Mouse (Mus musculus) bone marrow macrophage, adult 2 months (primary cell): ENCODE measurements around the gene Asna1. TPM values are rescaled to one million over a fixed set of nuclear protein-coding genes. Genes with fewer than 3 reads are reported as not detected.
A peak's percentile ranks its signal among the peaks of the same experiment; 100 is the strongest.

Source experiments
- H3K27ac ChIP-seq: 2 replicates; pipeline ENCODE4 v1.5.1; 2012; ENCODE audit warnings: low read depth, low read length; ENCODE audit not compliant: insufficient read depth
- H3K4me1 ChIP-seq: 2 replicates; pipeline ENCODE4 v1.6.1; 2012; ENCODE audit warnings: low read length; ENCODE audit not compliant: control insufficient read depth, insufficient read depth
- H3K4me3 ChIP-seq: 2 replicates; pipeline ENCODE4 v1.5.1; 2012; ENCODE audit warnings: mild to moderate bottlenecking, low read length, moderate library complexity; ENCODE audit not compliant: insufficient read depth
- CTCF ChIP-seq: IDR thresholded peaks from 2 replicates; pipeline ENCODE4 v1.5.1; 2012; ENCODE audit warnings: low read depth, mild to moderate bottlenecking, low read length, moderate library complexity
- POLR2A ChIP-seq: IDR thresholded peaks from 2 replicates; pipeline ENCODE4 v1.6.1; 2012; ENCODE audit warnings: mild to moderate bottlenecking, low read depth, low read length, borderline replicate concordance
- polyA plus RNA-seq: library from polyadenylated mRNA; stranded (reverse); fragments of >200 nt; gene quantifications from 2 replicates; pipeline ENCODE4 v1.2.4, GENCODE M21; 2012; ENCODE audit not compliant: missing spikeins, insufficient read depth, insufficient read length

Asna1 gene
- polyA plus RNA-seq = 74.5 and 75.3 TPM in 2 replicates

DNA sequence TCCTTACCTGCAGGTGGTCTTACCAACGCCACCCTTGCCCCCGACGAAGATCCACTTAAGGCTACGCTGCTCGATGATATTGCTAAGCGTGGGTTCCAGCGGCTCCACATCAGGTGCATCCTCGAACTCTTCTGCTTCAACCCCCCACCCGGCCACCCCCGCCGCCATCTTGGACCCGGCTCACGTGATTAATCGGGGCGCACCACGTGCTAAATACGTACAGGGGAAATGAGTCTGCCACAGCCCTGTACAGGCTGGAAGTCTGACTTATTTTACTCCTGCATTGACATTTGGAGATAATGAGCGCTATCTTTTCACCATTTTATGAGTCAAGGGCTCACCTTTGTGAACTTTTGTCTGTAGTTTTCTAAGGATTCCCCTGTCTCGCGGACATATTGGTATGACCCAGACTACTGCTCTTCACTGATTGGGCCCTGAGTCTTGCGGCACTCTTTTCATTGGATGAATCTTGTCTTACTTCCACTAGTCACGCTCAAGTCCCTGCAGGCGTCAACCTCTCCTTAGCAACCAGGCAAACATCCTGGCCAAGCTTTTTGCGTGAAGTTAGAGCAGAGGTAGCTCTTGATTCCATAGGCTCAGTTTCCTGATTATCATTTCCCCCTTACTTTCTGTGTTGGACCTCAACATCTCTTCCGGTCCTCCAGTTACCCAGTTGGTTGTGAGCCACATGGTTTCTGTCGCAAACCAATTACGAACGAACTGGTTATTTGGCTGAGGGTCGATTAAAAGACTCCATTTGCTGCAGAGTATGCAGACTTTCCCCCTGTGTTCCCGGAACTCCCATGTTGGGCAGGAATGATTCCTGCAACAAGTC, at the start of gene Asna1:
TSS of gene Asna1 (minus strand) at position 184 of the 835 bp plus-strand sequence.
- Histone ChIP-seq H3K4me1 (peaks cover 18% of the 10 kb centered on the region), H3K27ac (peak within 1 kb of the TSS; percentile 82), H3K4me3 (peak within 1 kb of the TSS; percentile 94)
- peak; percentile 81; the same call in 1 of the 2 replicates for TF ChIP-seq POLR2A
- TF ChIP-seq CTCF = no peak

DNA sequence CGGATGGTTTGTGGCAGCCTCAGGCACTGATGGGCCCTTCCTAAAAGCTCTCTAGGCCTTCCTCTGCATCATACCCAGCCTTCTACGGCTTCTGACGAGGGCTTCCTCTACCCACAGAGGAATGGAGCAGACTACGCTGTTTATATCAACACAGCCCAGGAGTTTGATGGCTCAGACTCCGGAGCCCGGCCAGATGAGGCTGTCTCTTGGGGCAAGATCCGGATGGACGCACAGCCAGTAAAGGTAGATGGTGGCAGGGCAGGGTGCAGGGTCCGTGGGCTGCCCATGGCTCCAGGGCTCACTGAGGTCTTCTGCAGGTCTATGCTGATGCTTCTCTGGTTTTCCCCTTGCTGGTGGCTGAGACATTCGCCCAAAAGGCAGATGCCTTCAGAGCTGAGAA, 49.5 kb upstream of the Asna1 start:
- no peak overlapping the region for H3K4me3 ChIP-seq
- H3K27ac ChIP-seq = no peak overlapping the region
- H3K4me1 ChIP-seq = peaks cover 14% of the 10 kb centered on the region
- TF ChIP-seq CTCF (no peak), POLR2A (no peak)

DNA sequence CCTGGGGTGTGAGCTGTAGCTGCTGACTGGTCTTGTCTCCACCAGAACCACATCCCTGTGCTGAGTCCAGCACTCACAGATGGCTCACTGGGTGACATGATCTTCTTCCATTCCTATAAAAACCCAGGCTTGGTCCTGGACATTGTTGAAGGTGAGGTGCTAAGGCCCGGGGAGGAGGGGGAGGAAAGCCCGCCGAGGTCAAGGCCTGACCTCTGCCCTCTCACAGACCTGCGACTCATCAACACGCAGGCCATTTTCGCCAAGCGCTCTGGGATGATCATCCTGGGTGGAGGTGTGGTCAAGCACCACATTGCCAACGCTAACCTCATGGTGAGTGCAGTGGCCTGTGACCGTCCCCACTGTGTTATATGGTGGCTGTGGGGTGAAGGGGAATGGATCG, 49.1 kb upstream of the Asna1 start:
- Histone ChIP-seq H3K27ac (no peak overlapping the region), H3K4me1 (peaks cover 14% of the 10 kb centered on the region), H3K4me3 (no peak overlapping the region)
- TF ChIP-seq POLR2A = no peak
- TF ChIP-seq CTCF = no peak

DNA sequence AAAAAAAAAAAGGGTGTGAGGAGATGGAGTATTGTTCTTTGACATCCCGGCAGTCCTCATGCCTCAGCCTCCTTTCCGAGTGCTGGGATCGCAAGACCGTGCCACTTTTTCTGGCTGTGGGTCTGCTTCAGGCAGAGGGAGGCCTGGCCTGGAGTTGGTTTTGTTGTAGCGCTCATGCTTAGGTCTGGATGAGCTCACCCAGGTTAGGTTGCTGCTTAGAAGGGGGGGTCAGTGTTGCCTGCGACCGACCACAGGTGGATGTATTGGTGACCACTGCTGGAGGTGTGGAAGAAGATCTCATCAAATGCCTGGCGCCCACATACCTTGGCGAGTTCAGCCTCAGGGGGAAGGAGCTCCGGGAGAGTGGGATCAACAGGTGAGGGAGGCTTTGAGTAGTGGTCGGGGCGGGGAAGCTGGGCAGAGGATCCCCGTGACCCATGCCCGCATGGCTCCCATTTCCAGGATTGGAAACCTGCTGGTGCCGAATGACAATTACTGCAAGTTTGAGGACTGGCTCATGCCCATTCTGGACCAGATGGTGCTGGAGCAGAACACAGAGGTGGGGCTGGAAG, 48.0 kb upstream of the Asna1 start:
- no peak overlapping the region for H3K27ac ChIP-seq
- peaks cover 12% of the 10 kb centered on the region for H3K4me1 ChIP-seq
- no peak overlapping the region for H3K4me3 ChIP-seq
- TF ChIP-seq CTCF (no peak), POLR2A (no peak)

DNA sequence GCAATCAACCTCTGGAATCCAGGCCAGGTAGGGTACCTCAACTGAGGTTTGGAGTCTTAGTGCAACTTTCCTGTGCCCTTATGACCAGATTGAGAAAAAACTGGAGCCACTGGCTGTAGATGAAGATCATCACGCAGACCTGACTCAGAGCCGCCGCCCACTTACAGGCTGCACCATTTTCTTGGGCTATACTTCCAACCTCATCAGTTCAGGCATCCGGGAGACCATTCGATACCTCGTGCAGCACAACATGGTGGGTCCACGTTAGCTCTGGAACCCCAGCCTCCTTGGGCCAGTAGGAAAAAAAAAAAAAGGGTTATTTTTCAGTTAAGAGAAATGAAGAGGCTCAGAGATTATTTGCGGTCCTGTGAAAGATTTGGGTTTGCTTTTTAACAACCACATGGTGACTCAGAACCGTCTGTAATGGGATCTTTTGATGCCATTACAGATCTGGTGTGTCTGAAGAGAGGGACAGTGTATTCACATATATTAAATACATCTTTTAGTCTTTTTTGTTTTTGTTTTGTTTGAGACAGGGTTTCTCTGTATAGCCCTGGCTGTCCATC, 47.4 kb upstream of the Asna1 start:
- TF ChIP-seq CTCF (no peak), POLR2A (no peak; the same call in 1 of the 2 replicates)
- H3K27ac ChIP-seq = peak overlapping the region; percentile 35
- peak overlapping the region; percentile 90 for H3K4me3 ChIP-seq
- peaks cover 12% of the 10 kb centered on the region for H3K4me1 ChIP-seq

DNA sequence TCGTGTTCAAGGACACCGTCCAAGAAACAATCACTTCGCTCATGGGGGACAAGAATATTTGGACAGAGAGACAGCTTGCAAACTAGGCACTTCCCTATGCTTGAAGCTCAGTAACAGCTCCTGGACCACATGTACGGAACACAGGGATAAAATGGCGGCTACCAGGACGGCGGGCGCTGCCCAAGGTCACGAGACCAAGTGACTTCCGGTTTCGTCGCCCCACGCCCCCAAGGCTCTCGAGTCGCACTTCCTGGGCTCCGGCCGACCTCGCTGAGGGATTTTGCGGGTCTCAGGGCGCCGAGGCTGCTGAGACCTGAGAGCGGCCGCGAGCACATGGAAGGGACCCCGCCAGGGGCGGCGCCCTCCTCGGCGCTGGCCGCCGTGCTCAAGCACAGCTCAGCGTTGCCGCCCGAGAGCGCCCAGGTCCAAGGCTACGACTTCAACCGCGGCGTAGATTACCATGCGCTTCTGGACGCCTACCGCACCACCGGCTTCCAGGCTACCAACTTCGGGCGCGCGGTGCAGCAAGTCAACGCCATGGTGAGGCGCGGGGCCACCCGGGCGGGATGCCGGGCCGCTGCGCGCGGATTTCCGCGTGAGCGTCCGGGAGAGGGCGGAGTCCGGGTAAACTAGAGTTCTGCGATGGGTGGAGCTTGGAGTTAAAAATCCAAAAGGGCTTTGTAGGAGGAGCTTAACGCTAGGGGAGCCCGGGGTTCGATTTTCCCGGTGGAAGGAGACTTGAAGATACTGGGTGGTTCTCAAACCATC, 46.6 kb upstream of the Asna1 start, which contains the start of gene Dhps:
TSS of gene Dhps (plus strand) at position 244 of the 768 bp plus-strand sequence.
- H3K27ac ChIP-seq = peak within 1 kb of the TSS; percentile 89
- peak within 1 kb of the TSS; percentile 90 for H3K4me3 ChIP-seq
- peaks cover 12% of the 10 kb centered on the region for H3K4me1 ChIP-seq
- TF ChIP-seq CTCF (no peak), POLR2A (no peak)

DNA sequence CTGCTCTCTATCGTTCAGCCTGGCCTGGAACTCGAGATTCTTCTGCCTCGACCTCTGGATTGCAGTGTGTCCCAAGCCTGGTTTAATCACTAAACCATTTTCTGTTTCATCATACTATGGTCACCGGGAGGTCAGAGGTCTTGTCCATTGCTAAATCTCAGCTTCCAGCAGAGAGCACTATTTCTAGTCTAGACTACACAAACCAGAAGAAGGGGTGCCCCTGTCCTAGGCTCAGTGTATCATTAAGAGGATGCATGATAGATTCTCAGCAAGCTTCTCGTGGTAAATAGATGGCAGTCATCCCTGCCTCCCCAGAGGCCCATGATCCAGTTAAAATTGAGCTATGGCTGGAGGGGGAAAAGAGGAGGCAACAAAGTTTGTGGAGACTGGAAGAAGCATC, 46.0 kb upstream of the Asna1 start:
- H3K4me3 ChIP-seq = peak overlapping the region; percentile 90
- TF ChIP-seq CTCF (no peak), POLR2A (no peak)
- H3K4me1 ChIP-seq = peaks cover 12% of the 10 kb centered on the region
- H3K27ac ChIP-seq = peak overlapping the region; percentile 89

DNA sequence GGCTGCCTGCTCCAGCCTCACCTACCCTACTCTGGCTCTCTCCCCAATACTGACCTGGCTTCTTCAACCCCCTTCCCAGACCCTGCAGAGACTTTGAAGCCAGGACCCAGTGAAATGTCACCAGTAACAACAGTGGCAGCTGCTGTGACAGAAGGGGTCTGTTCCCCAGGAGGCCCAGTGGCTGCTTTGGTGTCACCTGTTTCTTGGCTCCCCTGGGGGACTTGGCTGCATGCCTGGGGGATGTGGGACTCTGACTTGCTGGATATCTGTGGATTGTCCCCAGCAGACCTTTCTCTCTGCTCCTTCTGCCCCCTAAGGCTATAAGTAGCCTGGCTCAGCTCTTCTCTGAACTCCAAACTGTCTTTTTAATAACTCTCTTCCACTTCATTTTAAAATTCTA, 42.9 kb upstream of the Asna1 start, which contains the start of gene Gm5741:
TSS of gene Gm5741 (minus strand) at position 1 of the 400 bp plus-strand sequence.
- Histone ChIP-seq H3K4me3 (no peak within 1 kb of the TSS), H3K27ac (no peak within 1 kb of the TSS), H3K4me1 (peaks cover 11% of the 10 kb centered on the region)
- TF ChIP-seq CTCF (no peak), POLR2A (no peak)

DNA sequence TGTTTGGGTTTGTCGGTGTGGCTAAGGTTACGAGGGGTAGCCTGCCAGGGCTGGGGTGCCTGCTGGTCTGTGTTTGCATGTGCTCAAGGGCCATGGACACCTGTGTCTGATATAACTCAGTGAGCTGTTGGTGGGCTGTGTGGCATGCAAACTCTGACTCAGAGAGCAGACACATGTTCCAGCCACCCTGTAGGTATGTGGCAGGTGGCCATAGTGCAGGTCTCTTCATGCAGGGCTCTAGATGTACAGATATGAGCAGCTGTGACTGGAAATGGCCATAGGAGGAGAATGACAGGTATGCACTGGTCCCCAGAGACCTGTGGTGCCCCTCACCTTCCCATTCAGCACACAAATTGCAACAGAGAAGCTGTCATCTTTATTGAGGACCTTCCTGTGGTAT, 42.1 kb upstream of the Asna1 start:
- H3K4me3 ChIP-seq = no peak overlapping the region
- TF ChIP-seq CTCF (no peak), POLR2A (no peak)
- H3K27ac ChIP-seq = no peak overlapping the region
- peaks cover 8% of the 10 kb centered on the region for H3K4me1 ChIP-seq
